Mouse (Mus musculus): ENCODE measurements around the gene Mkln1. TPM values are rescaled to one million over a fixed set of nuclear protein-coding genes. Genes with fewer than 3 reads are reported as not detected.

Gene Mkln1
- polyA plus RNA-seq, 1 experiment = 96.3 TPM

- Histone ChIP-seq H3K27ac (ENCODE audit: control insufficient read depth, insufficient read depth, low read depth, low read length, poor library complexity) (no peak overlapping the region), H3K4me1 (ENCODE audit: control insufficient read depth, insufficient read depth, low read length) (no peaks in the 10 kb centered on the region), H3K4me3 (replicated peaks; ENCODE audit: control insufficient read depth, low read depth, low read length) (no peak overlapping the region)
- WGBS = 94% methylated on average over 6 of the region's 6 CpGs
- TF ChIP-seq CTCF (IDR thresholded peaks at IDR 0.05; ENCODE audit: control insufficient read depth, insufficient read depth, low read length) (no peak), POLR2A (IDR thresholded peaks at IDR 0.05; ENCODE audit: borderline replicate concordance, control insufficient read depth, low read depth, low read length) (no peak)
Measured at GRCm38 (mm10) chr6:31469431-31469830, 70.9 kb downstream of the Mkln1 start.

GRCm38 (mm10) chr6:31478221-31478620 is 79.7 kb downstream of the Mkln1 start:
- Histone ChIP-seq H3K4me3 (replicated peaks; ENCODE audit: control insufficient read depth, low read depth, low read length) (no peak overlapping the region), H3K27ac (ENCODE audit: control insufficient read depth, insufficient read depth, low read depth, low read length, poor library complexity) (no peak overlapping the region), H3K4me1 (ENCODE audit: control insufficient read depth, insufficient read depth, low read length) (no peaks in the 10 kb centered on the region)
- TF ChIP-seq CTCF (IDR thresholded peaks at IDR 0.05; ENCODE audit: control insufficient read depth, insufficient read depth, low read length) (no peak), POLR2A (IDR thresholded peaks at IDR 0.05; ENCODE audit: borderline replicate concordance, control insufficient read depth, low read depth, low read length) (no peak)
- 91% methylated on average over 4 of the region's 4 CpGs for WGBS

DNA sequence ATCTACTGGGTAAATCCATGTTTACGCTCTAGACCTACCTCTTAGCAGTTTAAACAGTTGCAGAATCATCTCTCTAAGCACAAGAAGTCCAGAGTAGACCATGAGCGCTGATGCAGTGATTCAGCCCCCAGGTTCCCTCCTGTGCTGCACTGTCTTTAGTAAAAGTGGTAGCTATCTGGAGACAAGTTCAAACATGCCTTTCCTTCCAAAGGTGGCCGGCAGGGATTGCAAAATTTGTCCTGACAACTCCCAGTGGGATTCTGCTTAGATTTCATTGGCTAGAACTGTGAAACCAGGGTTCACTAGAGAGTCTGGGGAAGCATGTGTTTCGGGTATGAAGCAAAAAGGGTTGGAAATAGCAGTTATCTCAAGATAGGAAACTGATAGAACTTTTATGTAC is 81.5 kb downstream of the Mkln1 start:
- no peak overlapping the region for H3K27ac ChIP-seq (ENCODE audit: control insufficient read depth, insufficient read depth, low read depth, low read length, poor library complexity)
- 90% methylated on average over 4 of the region's 4 CpGs for WGBS
- TF ChIP-seq POLR2A (IDR thresholded peaks at IDR 0.05; ENCODE audit: borderline replicate concordance, control insufficient read depth, low read depth, low read length) = no peak
- no peak for TF ChIP-seq CTCF (IDR thresholded peaks at IDR 0.05; ENCODE audit: control insufficient read depth, insufficient read depth, low read length)
- H3K4me3 ChIP-seq (replicated peaks; ENCODE audit: control insufficient read depth, low read depth, low read length) = no peak overlapping the region
- H3K4me1 ChIP-seq (ENCODE audit: control insufficient read depth, insufficient read depth, low read length) = no peaks in the 10 kb centered on the region

DNA sequence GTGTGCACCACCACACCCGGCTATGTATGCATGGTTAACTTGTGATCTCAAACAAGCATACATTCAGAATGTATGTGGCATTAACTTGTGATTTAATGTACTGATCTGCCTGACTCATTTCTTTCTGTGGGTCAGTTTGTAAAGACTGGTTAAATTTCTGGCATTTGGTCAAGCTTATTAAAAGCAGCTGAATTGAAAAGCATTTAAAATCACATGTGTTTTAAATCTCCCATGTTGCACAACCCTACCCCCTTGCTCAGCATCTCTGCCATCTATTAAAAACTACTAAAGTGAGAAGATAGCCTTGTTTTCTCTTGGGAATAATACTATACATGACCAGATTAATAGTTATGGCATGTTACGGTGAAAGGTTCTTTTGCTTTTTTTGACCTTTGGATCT is 88.1 kb downstream of the Mkln1 start:
- no peak for TF ChIP-seq CTCF (IDR thresholded peaks at IDR 0.05; ENCODE audit: control insufficient read depth, insufficient read depth, low read length)
- no peak for TF ChIP-seq POLR2A (IDR thresholded peaks at IDR 0.05; ENCODE audit: borderline replicate concordance, control insufficient read depth, low read depth, low read length)
- WGBS = 94% methylated on average over 2 of the region's 2 CpGs
- Histone ChIP-seq H3K27ac (ENCODE audit: control insufficient read depth, insufficient read depth, low read depth, low read length, poor library complexity) (no peak overlapping the region), H3K4me1 (ENCODE audit: control insufficient read depth, insufficient read depth, low read length) (no peaks in the 10 kb centered on the region), H3K4me3 (replicated peaks; ENCODE audit: control insufficient read depth, low read depth, low read length) (no peak overlapping the region)

DNA sequence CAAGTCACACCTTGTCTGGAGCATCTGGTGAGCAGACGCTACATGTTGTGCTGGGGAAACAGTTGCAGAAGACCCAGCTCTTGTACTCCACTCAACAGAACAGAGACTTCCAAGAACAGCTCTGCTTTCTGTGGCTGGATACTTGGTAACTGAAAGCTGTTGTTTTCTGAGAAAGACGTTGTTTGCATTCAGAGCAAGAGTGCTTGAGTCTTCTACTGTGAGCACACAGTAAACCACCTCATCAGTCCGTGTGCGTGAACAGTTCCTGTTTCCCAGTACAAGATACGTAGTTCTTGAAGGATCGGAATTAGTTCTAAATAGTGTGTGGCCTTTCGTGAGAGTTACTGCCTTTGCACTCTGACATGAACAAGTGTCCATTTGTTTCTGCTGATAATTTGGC is 91.4 kb downstream of the Mkln1 start:
- 93% methylated on average over 7 of the region's 7 CpGs for WGBS
- no peaks in the 10 kb centered on the region for H3K4me1 ChIP-seq (ENCODE audit: control insufficient read depth, insufficient read depth, low read length)
- H3K27ac ChIP-seq (ENCODE audit: control insufficient read depth, insufficient read depth, low read depth, low read length, poor library complexity) = no peak overlapping the region
- TF ChIP-seq POLR2A (IDR thresholded peaks at IDR 0.05; ENCODE audit: borderline replicate concordance, control insufficient read depth, low read depth, low read length) (no peak), CTCF (IDR thresholded peaks at IDR 0.05; ENCODE audit: control insufficient read depth, insufficient read depth, low read length) (no peak)
- H3K4me3 ChIP-seq (replicated peaks; ENCODE audit: control insufficient read depth, low read depth, low read length) = no peak overlapping the region

DNA sequence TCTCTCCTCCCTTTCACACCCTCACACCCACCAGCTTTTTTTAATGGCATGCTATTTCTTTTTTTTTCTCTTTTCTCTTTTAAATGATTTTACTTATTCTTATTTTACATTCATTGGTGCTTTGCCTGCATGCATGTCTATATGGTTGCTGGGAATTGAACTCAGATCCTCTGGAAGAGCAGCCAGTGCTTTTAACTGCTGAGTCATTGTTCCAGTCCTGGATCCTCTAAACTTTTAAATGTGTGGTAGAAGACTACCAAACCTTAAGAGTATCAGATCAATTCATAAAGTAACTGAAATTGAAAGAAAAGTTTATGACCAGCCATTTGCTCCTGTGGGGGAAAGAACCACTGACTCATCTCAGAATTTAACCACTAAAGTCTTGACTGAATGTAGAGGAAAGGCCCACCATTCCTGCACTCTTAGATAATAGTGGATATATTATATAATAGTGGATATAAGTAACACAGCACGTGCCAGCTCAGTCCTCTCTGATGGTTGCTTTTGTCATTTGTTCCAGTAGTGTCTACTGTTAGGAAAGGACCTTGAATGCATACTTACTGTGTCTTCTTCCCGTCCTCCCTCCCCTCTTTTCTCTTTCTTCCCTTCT is 96.7 kb downstream of the Mkln1 start:
- H3K4me3 ChIP-seq (replicated peaks; ENCODE audit: control insufficient read depth, low read depth, low read length) = no peak overlapping the region
- no peaks in the 10 kb centered on the region for H3K4me1 ChIP-seq (ENCODE audit: control insufficient read depth, insufficient read depth, low read length)
- TF ChIP-seq POLR2A (IDR thresholded peaks at IDR 0.05; ENCODE audit: borderline replicate concordance, control insufficient read depth, low read depth, low read length) = no peak
- TF ChIP-seq CTCF (IDR thresholded peaks at IDR 0.05; ENCODE audit: control insufficient read depth, insufficient read depth, low read length) = no peak
- 69% methylated on average over 2 of the region's 2 CpGs for WGBS
- no peak overlapping the region for H3K27ac ChIP-seq (ENCODE audit: control insufficient read depth, insufficient read depth, low read depth, low read length, poor library complexity)

DNA sequence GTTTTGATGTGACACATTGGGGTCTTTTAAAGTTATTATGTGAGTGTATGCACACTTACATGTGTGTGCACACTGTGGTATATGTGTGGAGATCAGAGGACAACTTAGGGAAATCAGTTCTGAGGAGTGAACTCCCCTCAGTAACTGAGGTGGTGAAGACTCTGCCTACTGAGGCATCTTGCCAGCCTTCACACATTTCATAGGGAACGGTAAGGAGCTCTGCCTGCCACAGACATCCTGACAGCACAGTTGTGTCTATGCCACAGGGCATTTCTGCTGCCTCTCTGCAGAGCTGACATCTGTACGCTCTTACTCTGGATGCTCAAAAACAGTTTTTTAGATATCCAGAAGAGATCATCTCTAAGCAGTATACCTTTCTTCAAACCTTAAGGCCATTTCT is 97.7 kb downstream of the Mkln1 start:
- Histone ChIP-seq H3K27ac (ENCODE audit: control insufficient read depth, insufficient read depth, low read depth, low read length, poor library complexity) (no peak overlapping the region), H3K4me1 (ENCODE audit: control insufficient read depth, insufficient read depth, low read length) (no peaks in the 10 kb centered on the region), H3K4me3 (replicated peaks; ENCODE audit: control insufficient read depth, low read depth, low read length) (no peak overlapping the region)
- 92% methylated on average over 2 of the region's 2 CpGs for WGBS
- TF ChIP-seq POLR2A (IDR thresholded peaks at IDR 0.05; ENCODE audit: borderline replicate concordance, control insufficient read depth, low read depth, low read length) (no peak), CTCF (IDR thresholded peaks at IDR 0.05; ENCODE audit: control insufficient read depth, insufficient read depth, low read length) (no peak)

DNA sequence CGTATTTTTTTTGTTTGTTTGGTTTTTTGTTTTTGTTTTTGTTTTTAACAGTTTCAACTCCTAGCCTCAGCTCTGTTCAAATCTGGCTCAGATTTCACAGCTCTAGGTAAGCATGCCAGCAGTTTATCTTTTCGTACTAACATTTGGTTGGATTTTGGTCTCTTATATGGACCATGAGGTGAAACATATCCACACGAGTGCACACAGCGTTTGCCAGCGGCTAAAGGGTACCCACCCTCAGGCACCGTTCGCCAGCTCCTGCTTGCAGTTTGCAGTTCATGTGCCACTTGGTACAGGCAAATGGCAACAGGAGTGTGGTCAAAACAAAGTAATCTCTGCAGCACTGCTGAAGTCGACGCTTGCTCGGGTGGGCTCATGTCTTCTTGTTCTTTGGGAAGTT is 101.3 kb downstream of the Mkln1 start:
- 94% methylated on average over 10 of the region's 10 CpGs for WGBS
- H3K4me3 ChIP-seq (replicated peaks; ENCODE audit: control insufficient read depth, low read depth, low read length) = no peak overlapping the region
- TF ChIP-seq POLR2A (IDR thresholded peaks at IDR 0.05; ENCODE audit: borderline replicate concordance, control insufficient read depth, low read depth, low read length) = no peak
- TF ChIP-seq CTCF (IDR thresholded peaks at IDR 0.05; ENCODE audit: control insufficient read depth, insufficient read depth, low read length) = no peak
- H3K27ac ChIP-seq (ENCODE audit: control insufficient read depth, insufficient read depth, low read depth, low read length, poor library complexity) = no peak overlapping the region
- H3K4me1 ChIP-seq (ENCODE audit: control insufficient read depth, insufficient read depth, low read length) = no peaks in the 10 kb centered on the region

- 92% methylated on average over 2 of the region's 2 CpGs for WGBS
- Histone ChIP-seq H3K27ac (ENCODE audit: control insufficient read depth, insufficient read depth, low read depth, low read length, poor library complexity) (no peak overlapping the region), H3K4me3 (replicated peaks; ENCODE audit: control insufficient read depth, low read depth, low read length) (no peak overlapping the region), H3K4me1 (ENCODE audit: control insufficient read depth, insufficient read depth, low read length) (no peaks in the 10 kb centered on the region)
- no peak for TF ChIP-seq POLR2A (IDR thresholded peaks at IDR 0.05; ENCODE audit: borderline replicate concordance, control insufficient read depth, low read depth, low read length)
- TF ChIP-seq CTCF (IDR thresholded peaks at IDR 0.05; ENCODE audit: control insufficient read depth, insufficient read depth, low read length) = no peak
Measured at GRCm38 (mm10) chr6:31500260-31500659, 101.7 kb downstream of the Mkln1 start.

Data from bone marrow, adult 2 months (tissue).